Mouse (Mus musculus): ENCODE results near the gene N4bp2. TPM values are rescaled to one million over a fixed set of nuclear protein-coding genes. Genes with fewer than 3 reads are reported as not detected.
"Not testable (repeated sequence)": the region's sequence is repeated elsewhere in the genome, so short reads cannot be mapped to it uniquely, and the experiment has no call there.

N4bp2 gene
- polyA plus RNA-seq, 1 experiment from 2014 or later: 14.9 TPM

DNA sequence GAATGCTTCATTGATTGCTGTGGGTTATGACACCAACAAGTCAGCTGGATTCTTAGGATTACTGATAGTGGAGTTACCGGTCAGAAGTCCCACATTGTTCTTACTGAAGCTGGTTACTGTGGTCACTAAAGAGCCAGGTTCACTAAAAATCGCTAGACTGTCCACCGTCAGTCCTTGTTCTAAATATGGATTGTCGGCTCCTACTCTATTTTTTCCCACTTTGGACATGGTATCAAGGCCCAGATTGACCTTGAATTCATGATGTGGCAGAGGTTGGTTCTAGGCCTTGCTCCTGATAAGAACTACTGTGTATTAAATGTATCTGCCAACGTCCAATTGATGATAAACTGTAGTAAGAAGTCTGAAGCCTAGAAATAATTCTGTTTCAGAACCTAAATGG, 4.7 kb downstream of the N4bp2 start:
- Histone ChIP-seq H3K27ac (replicated peaks) (no peak overlapping the region), H3K27me3 (no peaks in the 10 kb centered on the region), H3K9ac (no peak overlapping the region), H3K4me1 (replicated peaks) (peaks cover 22% of the 10 kb centered on the region), H3K4me2 (no peak overlapping the region), H3K9me3 (no peaks in the 10 kb centered on the region), H3K36me3 (no peaks in the 10 kb centered on the region), H3K4me3 (no peak overlapping the region)
- 85% methylated on average over 5 of the region's 5 CpGs for WGBS
- ATAC-seq (ENCODE audit: low read depth): no peak

DNA sequence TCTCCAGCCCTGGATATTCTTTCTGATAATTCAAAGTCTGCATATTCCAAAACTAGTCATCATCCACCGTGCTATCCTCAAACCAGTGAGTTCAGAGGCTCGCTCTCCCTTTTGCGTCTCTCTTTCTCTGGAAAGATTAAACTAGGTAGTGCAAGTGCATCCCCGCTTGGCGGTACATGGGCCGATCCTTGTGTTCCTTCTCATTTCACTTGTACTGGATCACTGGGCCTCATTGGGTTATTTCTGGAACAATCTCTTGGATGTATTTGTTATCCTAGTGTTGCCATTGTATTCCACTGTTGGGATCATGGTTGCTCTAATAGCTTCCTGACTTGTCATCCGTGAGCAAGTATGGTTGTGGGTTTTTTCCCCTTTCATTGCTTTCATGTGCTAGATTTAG, 6.7 kb downstream of the N4bp2 start:
- 95% methylated on average over 7 of the region's 7 CpGs for WGBS
- Histone ChIP-seq H3K4me2 (no peak overlapping the region), H3K4me3 (no peak overlapping the region), H3K9ac (no peak overlapping the region), H3K36me3 (peaks cover 5% of the 10 kb centered on the region; the same call in 1 of the 2 replicates), H3K4me1 (replicated peaks) (peaks cover 22% of the 10 kb centered on the region), H3K27ac (replicated peaks) (no peak overlapping the region), H3K27me3 (no peaks in the 10 kb centered on the region), H3K9me3 (no peaks in the 10 kb centered on the region)
- no peak for ATAC-seq (ENCODE audit: low read depth)

DNA sequence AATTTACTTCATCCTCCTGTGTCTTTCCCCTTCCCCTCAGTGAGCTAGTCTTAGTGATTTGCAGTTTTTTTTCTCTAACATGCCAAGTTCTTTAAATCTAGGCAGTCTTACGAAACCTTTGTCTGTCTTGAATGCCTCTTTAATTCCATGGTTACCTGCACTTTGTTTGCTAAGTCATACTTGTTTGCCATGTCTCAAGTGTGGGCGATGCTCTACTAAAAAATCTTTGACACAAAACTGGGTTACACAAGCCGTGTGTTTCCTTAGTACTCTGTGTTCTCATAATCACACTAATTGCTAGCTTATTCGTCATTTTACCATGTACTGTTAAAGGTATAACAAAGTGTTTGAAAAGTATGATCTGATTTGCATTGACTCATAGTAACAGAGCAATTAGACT, 7.2 kb downstream of the N4bp2 start:
- Histone ChIP-seq H3K9ac (no peak overlapping the region), H3K27ac (replicated peaks) (no peak overlapping the region), H3K27me3 (no peaks in the 10 kb centered on the region), H3K4me2 (no peak overlapping the region), H3K4me3 (no peak overlapping the region), H3K36me3 (peaks cover 8% of the 10 kb centered on the region), H3K4me1 (replicated peaks) (peaks cover 20% of the 10 kb centered on the region), H3K9me3 (no peaks in the 10 kb centered on the region)
- 75% methylated on average over 4 of the region's 4 CpGs for WGBS
- no peak for ATAC-seq (ENCODE audit: low read depth)

DNA sequence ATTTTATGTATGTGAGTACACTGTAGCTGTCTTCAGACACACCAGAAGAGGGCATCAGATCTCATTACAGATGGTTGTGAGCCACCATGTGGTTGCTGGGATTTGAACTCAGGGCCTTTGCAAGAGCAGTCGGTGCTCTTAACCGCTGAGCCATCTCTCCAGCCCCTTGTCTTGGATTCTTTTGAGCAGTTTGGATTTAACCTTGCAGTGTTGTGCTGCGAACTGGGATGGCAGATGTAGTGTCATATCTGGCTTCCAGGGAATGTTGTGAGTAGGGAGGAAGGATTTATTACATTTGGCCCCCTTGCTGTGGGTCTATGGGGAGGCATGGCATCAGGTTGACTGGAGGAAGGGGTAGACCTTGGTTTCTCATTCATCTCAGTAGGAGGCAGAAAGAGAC, 10.6 kb downstream of the N4bp2 start:
- ATAC-seq (ENCODE audit: low read depth); H3K27me3 ChIP-seq; H3K27ac ChIP-seq (replicated peaks); H3K9me3 ChIP-seq; H3K4me3 ChIP-seq; H3K4me1 ChIP-seq (replicated peaks); H3K9ac ChIP-seq; H3K4me2 ChIP-seq: not testable (repeated sequence)
- 95% methylated on average over 3 of the region's 3 CpGs for WGBS
- peaks cover 34% of the 10 kb centered on the region for H3K36me3 ChIP-seq

GRCm38 (mm10) chr5:65776166-65776565, 12.8 kb downstream of the N4bp2 start:
- Histone ChIP-seq H3K9me3 (no peaks in the 10 kb centered on the region), H3K9ac (no peak overlapping the region), H3K27ac (replicated peaks) (no peak overlapping the region), H3K4me3 (no peak overlapping the region), H3K27me3 (no peaks in the 10 kb centered on the region), H3K4me2 (no peak overlapping the region), H3K4me1 (replicated peaks) (no peaks in the 10 kb centered on the region), H3K36me3 (peaks cover 39% of the 10 kb centered on the region)
- WGBS: 85% methylated on average over 4 of the region's 4 CpGs
- ATAC-seq (ENCODE audit: low read depth): no peak

DNA sequence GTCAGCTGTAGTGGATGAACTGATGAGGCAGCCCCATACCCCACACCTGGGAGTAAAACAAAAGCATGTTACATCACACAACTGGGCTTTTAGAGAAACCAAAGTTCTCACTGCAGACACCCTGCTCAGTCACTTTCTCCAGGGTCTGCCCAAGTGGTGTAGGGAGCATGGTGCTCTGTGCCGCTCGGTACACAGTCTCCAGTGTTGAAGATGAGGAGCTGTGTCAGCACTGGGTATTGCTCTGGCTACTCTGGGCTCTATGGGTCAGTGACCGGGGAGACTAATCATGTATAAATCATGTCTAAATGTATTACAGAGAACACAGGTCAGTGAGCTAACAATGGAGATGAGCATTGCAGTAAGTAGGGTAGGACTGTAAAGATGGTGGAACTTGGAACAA, 13.6 kb downstream of the N4bp2 start:
- no peaks in the 10 kb centered on the region for H3K27me3 ChIP-seq
- H3K4me2 ChIP-seq: no peak overlapping the region
- peaks cover 42% of the 10 kb centered on the region for H3K36me3 ChIP-seq
- WGBS: 94% methylated on average over 3 of the region's 3 CpGs
- no peak overlapping the region for H3K27ac ChIP-seq (replicated peaks)
- no peak for ATAC-seq (ENCODE audit: low read depth)
- no peaks in the 10 kb centered on the region for H3K4me1 ChIP-seq (replicated peaks)
- no peaks in the 10 kb centered on the region for H3K9me3 ChIP-seq
- H3K4me3 ChIP-seq: no peak overlapping the region
- H3K9ac ChIP-seq: no peak overlapping the region

GRCm38 (mm10) chr5:65778986-65779385, 15.7 kb downstream of the N4bp2 start:
- WGBS: 96% methylated on average over 4 of the region's 4 CpGs
- not testable (repeated sequence) for ATAC-seq (ENCODE audit: low read depth); H3K4me2 ChIP-seq; H3K9me3 ChIP-seq; H3K9ac ChIP-seq; H3K4me1 ChIP-seq (replicated peaks); H3K27me3 ChIP-seq; H3K27ac ChIP-seq (replicated peaks); H3K4me3 ChIP-seq
- H3K36me3 ChIP-seq: peaks cover 45% of the 10 kb centered on the region

GRCm38 (mm10) chr5:65779401-65780063, 16.2 kb downstream of the N4bp2 start:
- Histone ChIP-seq H3K4me1 (replicated peaks) (no peaks in the 10 kb centered on the region), H3K9me3 (no peaks in the 10 kb centered on the region), H3K27ac (replicated peaks) (no peak overlapping the region)

DNA sequence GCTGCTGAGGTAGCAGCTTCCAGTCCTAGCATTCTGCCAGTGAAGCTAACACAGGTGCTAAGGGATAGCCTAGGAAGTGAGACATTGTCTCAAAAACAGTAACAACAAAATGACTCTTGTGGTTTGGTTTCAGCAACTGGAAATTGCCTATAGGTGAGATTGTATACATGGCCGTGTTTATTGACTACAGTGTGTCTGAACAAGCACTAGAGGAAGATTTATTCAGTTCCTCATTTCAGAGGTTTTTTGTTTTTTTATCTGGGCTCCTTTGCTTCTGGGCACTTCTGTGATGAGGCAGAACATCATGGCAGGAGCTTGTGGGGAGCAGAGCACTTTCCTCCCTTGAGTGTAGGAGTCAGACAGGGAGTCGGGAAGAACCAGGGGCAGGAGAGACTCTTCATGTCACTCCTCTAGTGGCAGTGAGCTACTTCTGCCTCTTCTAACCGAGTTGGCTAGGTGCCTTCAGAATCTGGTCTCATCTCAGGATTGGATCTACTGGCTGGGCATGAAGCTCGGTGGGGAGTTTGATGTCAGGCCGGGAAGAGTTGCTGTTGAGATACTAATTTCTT, 17.9 kb downstream of the N4bp2 start:
- WGBS: 83% methylated on average over 5 of the region's 5 CpGs
- H3K36me3 ChIP-seq: peaks cover 48% of the 10 kb centered on the region
- no peak overlapping the region for H3K4me2 ChIP-seq
- H3K4me3 ChIP-seq: no peak overlapping the region
- no peaks in the 10 kb centered on the region for H3K27me3 ChIP-seq
- H3K9ac ChIP-seq: no peak overlapping the region
- no peaks in the 10 kb centered on the region for H3K9me3 ChIP-seq
- no peak overlapping the region for H3K27ac ChIP-seq (replicated peaks)
- no peaks in the 10 kb centered on the region for H3K4me1 ChIP-seq (replicated peaks)
- no peak for ATAC-seq (ENCODE audit: low read depth)

More at GRCm38 (mm10) chr5:65779401-65780063, 16.2 kb downstream of the N4bp2 start:
- no peak overlapping the region for H3K9ac ChIP-seq
- H3K4me2 ChIP-seq: no peak overlapping the region
- H3K27me3 ChIP-seq: no peaks in the 10 kb centered on the region
- no peak for ATAC-seq (ENCODE audit: low read depth)
- no peak overlapping the region for H3K4me3 ChIP-seq
- H3K36me3 ChIP-seq: peaks cover 46% of the 10 kb centered on the region
- WGBS: 65% methylated on average over 3 of the region's 3 CpGs

DNA sequence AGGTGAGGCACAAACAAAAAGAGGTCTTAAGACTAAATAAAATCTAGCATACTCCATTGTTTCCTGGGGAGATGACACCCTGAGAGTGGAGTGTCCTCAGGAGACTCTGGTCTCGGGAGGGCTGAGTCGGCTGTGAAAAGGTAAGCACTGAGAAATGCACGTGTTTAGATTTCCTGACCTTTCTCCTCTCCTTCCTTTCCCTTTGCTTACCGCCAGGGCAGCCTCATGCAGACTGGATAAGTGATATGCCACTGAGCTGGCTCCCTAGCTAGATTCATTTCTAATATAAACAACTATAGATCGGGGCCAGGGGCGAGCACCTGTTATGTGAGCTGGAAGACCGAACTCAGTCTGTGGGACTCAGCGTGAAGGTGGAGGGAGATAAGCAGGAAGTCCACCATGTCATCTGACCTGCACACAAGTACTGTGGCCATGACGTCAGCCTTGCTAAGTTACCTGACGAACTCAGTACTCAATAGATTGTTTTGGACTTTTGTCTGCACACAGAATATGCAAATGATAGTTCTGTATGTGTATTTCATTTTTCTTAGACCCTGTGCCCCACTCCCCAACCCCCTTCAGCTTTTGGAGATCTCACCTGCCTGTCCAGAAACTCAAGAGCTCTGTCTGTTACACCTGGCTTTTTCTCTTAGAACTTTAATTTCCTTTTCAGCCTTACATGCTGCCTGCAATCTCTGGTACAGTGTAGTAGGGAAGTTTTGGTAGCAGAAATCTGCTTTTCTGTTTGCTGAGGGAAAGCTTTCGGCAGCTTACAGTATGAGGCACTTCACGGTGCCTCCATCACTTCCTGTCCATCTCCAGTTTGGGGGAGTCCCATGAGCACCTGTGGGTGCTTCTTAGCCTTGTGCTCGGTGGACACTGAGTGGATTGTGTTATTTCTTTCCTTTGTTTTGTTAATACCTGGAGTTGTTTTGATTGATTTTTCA, 18.7 kb downstream of the N4bp2 start:
- 91% methylated on average over 13 of the region's 13 CpGs for WGBS
- Histone ChIP-seq H3K36me3 (peaks cover 43% of the 10 kb centered on the region), H3K9me3 (no peaks in the 10 kb centered on the region), H3K27me3 (no peaks in the 10 kb centered on the region), H3K27ac (replicated peaks) (no peak overlapping the region), H3K4me3 (no peak overlapping the region), H3K4me2 (no peak overlapping the region), H3K9ac (no peak overlapping the region), H3K4me1 (replicated peaks) (no peaks in the 10 kb centered on the region)
- ATAC-seq (ENCODE audit: low read depth): no peak

GRCm38 (mm10) chr5:65790604-65791225, 27.4 kb downstream of the N4bp2 start:
- H3K4me1 ChIP-seq (replicated peaks): no peaks in the 10 kb centered on the region
- H3K36me3 ChIP-seq: peaks cover 57% of the 10 kb centered on the region
- no peak for ATAC-seq (ENCODE audit: low read depth)
- H3K4me3 ChIP-seq: no peak overlapping the region
- H3K9me3 ChIP-seq: no peaks in the 10 kb centered on the region
- H3K27me3 ChIP-seq: no peaks in the 10 kb centered on the region
- H3K27ac ChIP-seq (replicated peaks): no peak overlapping the region
- H3K9ac ChIP-seq: no peak overlapping the region
- H3K4me2 ChIP-seq: no peak overlapping the region
- WGBS: 83% methylated on average over 16 of the region's 16 CpGs

DNA sequence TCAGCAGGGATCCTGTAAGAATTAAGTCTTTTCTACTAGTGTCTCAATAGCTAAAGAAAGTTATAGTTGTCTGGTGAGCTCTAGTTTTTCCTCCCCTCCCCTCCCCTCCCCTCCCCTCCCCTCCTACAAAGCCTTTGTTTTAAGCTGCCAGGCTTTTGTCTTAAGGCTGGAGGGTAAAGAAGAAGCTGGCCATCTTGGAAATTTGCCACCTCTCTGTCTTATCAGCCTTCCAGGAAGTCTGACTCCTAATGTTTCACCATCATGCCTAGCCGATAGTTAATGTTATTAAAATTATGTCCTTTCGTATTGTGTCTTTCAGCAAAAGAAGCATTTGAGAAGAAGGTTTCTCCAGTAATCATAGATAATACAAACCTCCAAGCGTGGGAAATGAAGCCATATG, 30.9 kb downstream of the N4bp2 start:
- 86% methylated on average over 3 of the region's 3 CpGs for WGBS
- Histone ChIP-seq H3K9me3 (no peaks in the 10 kb centered on the region), H3K27me3 (no peaks in the 10 kb centered on the region), H3K4me1 (replicated peaks) (no peaks in the 10 kb centered on the region), H3K36me3 (peaks cover 69% of the 10 kb centered on the region), H3K4me3 (no peak overlapping the region), H3K9ac (no peak overlapping the region), H3K27ac (replicated peaks) (no peak overlapping the region), H3K4me2 (no peak overlapping the region)
- no peak for ATAC-seq (ENCODE audit: low read depth)
